8 mouse cellular contexts compared by ENCODE assay signal in the genomic region with DNA sequence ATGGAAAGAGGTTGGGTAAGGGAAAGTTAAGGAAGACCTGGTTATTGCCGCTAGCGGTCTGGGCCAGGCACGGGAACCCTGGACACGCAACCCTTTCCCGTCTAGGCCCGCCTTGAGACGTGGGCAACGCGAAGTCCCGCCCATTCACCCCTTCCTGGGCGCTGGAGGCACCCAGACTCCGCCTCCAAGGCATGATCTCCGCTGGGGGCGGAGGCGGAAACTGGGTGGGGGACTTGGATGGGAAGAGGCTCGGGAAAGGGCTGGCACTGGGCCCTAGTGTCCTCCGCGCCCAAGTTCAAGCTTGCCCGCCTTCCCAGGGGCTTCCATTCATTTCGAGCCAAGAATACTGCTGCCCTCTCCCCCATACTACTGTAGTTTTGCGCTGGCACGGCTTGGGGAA. TPM values are rescaled to one million over a fixed set of nuclear protein-coding genes. Genes with fewer than 3 reads are reported as not detected.
DNase-seq lines count a peak whose midpoint lies in the region; ATAC-seq lines count a peak whose summit lies in the region.

A gene (plus strand): TSS at position 235 of the 400 bp plus-strand sequence.

- H3K4me1 ChIP-seq in hindbrain, embryonic 14.5 days (replicated peaks; ENCODE audit: control insufficient read depth, insufficient read depth, low read length), result peaks cover 24% of the 10 kb centered on the region

- no peaks in the 10 kb centered on the region for H3K9me3 ChIP-seq in hindbrain, embryonic 14.5 days (ENCODE audit: control insufficient read depth, low read length)

- H3K27me3 ChIP-seq in hindbrain, embryonic 14.5 days (ENCODE audit: control insufficient read depth, insufficient read depth, low read length), result no peaks in the 10 kb centered on the region

- H3K9ac ChIP-seq in hindbrain, embryonic 14.5 days, result peak within 1 kb of the TSS; percentile 69

- peak within 1 kb of the TSS; percentile 34 for H3K27ac ChIP-seq in hindbrain, embryonic 14.5 days

- WGBS in hindbrain, embryonic 14.5 days, result under 1% methylated on average over 22 of the region's 22 CpGs

- DNase-seq in Muller cell, postnatal 12 days (ENCODE audit: inconsistent ontology term), result peak; percentile 92
- DNase-seq in cerebellum, adult 8-10 months, result peak; percentile 66
- peak; percentile 80 for DNase-seq in gastrocnemius, adult 18-20 months (ENCODE audit: low spot score)
- peak; percentile 69 for DNase-seq in hindbrain, embryonic 14.5 days (ENCODE audit: low spot score)
- peak; percentile 57 to 68 for DNase-seq in layer of hippocampus, postnatal 36 days
- DNase-seq in lung, postnatal 36 days, result peak; percentile 94
- peak; percentile 47 for DNase-seq in retina, postnatal 7 days (ENCODE audit: low read depth, low spot score)

- peak within 1 kb of the TSS; percentile 99 for H3K4me2 ChIP-seq in hindbrain, embryonic 14.5 days (replicated peaks)

- peak within 1 kb of the TSS; percentile 57 for H3K4me3 ChIP-seq in hindbrain, embryonic 14.5 days (replicated peaks; ENCODE audit: low read length)

- peak; percentile 56 for ATAC-seq in hindbrain, embryonic 14.5 days (ENCODE audit: low FRiP score)
- no peak for ATAC-seq in erythroid progenitor cell, adult 5-6 weeks (replicated peaks; ENCODE audit: low FRiP score, poor library complexity, severe bottlenecking)

- 0 out of 2 replicates have a peak, but pooled peaks cover 11% of the 10 kb centered on the region for H3K36me3 ChIP-seq in hindbrain, embryonic 14.5 days (replicated peaks; ENCODE audit: control insufficient read depth, insufficient read depth)

RNA-seq across cellular contexts. Expression of the gene that starts here (rescaled TPM):
- 1 to 10 TPM; 4.0 to 5.6 TPM for total RNA-seq in gastrocnemius, adult 18-20 months (2021)
- 37.8 and 41.1 TPM in 2 replicates for polyA plus RNA-seq in hindbrain, embryonic 14.5 days (2014; fragmentation: Nextera tagmentation; extraction: Ambion mirVana)
- total RNA-seq in layer of hippocampus, postnatal 36 days (2021), result 10 to 100 TPM; 10.9 to 12.4 TPM
- total RNA-seq in erythroid progenitor cell, adult 5-6 weeks (2015; ENCODE audit: low replicate concordance), result 5.0 TPM in 1 of 2 replicates, not detected in the other
- total RNA-seq in erythroid progenitor cell, adult 5-6 weeks (2017; ENCODE audit: low replicate concordance), result not detected in 2 replicates
